Mouse (Mus musculus) G1E (cell line): ENCODE measurements around the gene Tcl1b3. TPM values are rescaled to one million over a fixed set of nuclear protein-coding genes. Genes with fewer than 3 reads are reported as not detected.
"Not testable (repeated sequence)": the region's sequence is repeated elsewhere in the genome, so short reads cannot be mapped to it uniquely, and the experiment has no call there.

Experiments used
- ATAC-seq: 2 replicates; pipeline ENCODE4 v1.8.0; 2016; ENCODE audit warnings: mild to moderate bottlenecking; ENCODE audit not compliant: insufficient number of reproducible peaks, poor library complexity, low FRiP score, severe bottlenecking; ENCODE audit errors: extremely low read depth
- DNase-seq: peaks from one replicate; pipeline ENCODE4 v3.0.0; 2012; ENCODE audit warnings: low spot score
- H3K27me3 ChIP-seq: 2 replicates; pipeline ENCODE4 v1.6.1; 2012; ENCODE audit warnings: mild to moderate bottlenecking, low read length, inconsistent platforms; ENCODE audit not compliant: insufficient read depth
- H3K36me3 ChIP-seq: replicated peaks from 2 replicates; pipeline ENCODE3; 2012; ENCODE audit warnings: mild to moderate bottlenecking, inconsistent platforms
- H3K4me1 ChIP-seq: 2 replicates; pipeline ENCODE4 v1.6.1; 2012; ENCODE audit warnings: low read depth, low read length, inconsistent platforms, mixed read lengths; ENCODE audit not compliant: insufficient read depth
- H3K4me3 ChIP-seq: 2 replicates; pipeline ENCODE4 v1.5.1; 2012; ENCODE audit warnings: low read depth, mild to moderate bottlenecking, inconsistent platforms, low read length, moderate library complexity, mixed read lengths
- H3K9me3 ChIP-seq: replicated peaks from 2 replicates; pipeline ENCODE4 v1.6.1; 2012; ENCODE audit warnings: inconsistent platforms
- CTCF ChIP-seq: IDR thresholded peaks from 2 replicates; pipeline ENCODE4 v1.5.1; 2012; ENCODE audit warnings: low read depth, low read length, inconsistent platforms, mixed read lengths
- GATA1 ChIP-seq: IDR thresholded peaks from 2 replicates; pipeline ENCODE4 v1.6.1; 2012; ENCODE audit warnings: borderline replicate concordance, low read length, inconsistent platforms, mixed read lengths
- GATA2 ChIP-seq: IDR thresholded peaks from 2 replicates; pipeline ENCODE4 v1.6.1; 2012; ENCODE audit warnings: low read depth, low read length, inconsistent platforms, borderline replicate concordance
- POLR2AphosphoS5 ChIP-seq: IDR thresholded peaks from 2 replicates; pipeline ENCODE4 v1.6.1; 2012; ENCODE audit warnings: low read depth, low read length, inconsistent platforms; ENCODE audit not compliant: insufficient replicate concordance
- TAL1 ChIP-seq: conservative IDR thresholded peaks from 2 replicates; pipeline ENCODE4 v1.6.1; 2012; ENCODE audit warnings: low read depth, low read length, inconsistent platforms, mixed read lengths
- polyA plus RNA-seq: library from polyadenylated mRNA; stranded (reverse); fragments of >175 nt; gene quantifications from 2 replicates; pipeline ENCODE4 v1.2.3, GENCODE M21; 2012
- total RNA-seq, 2 experiments: library from RNA; stranded (forward) in 1 of 2; stranded (reverse) in 1 of 2; fragments of 200-1000 nt in 1 of 2; fragments of >200 nt in 1 of 2; fragmentation: Nextera tagmentation in 1 of 2; gene quantifications; 2 replicates each; pipeline ENCODE4 v1.2.3; 2014 to 2017

The Tcl1b3 gene
- total RNA-seq (2014; fragmentation: Nextera tagmentation) (not detected in 2 replicates), total RNA-seq (2017) (0.17 TPM in 1 of 2 replicates, not detected in the other), polyA plus RNA-seq (not detected in 2 replicates)

- ATAC-seq, H3K27me3 ChIP-seq, H3K36me3 ChIP-seq, H3K4me1 ChIP-seq, H3K4me3 ChIP-seq, DNase-seq: not testable (repeated sequence)
- H3K9me3 ChIP-seq: peaks cover 49% of the 10 kb centered on the region
Measured at GRCm38 (mm10) chr12:105190743-105191142, at the start of gene Tcl1b3. Gene Tcl1b3 (plus strand): TSS chr12:105191043.

GRCm38 (mm10) chr12:105143096-105143495 is 47.7 kb upstream of the Tcl1b3 start:
- Histone ChIP-seq H3K9me3 (peaks cover 30% of the 10 kb centered on the region), H3K36me3 (no peaks in the 10 kb centered on the region), H3K27me3 (no peaks in the 10 kb centered on the region), H3K4me3 (no peak overlapping the region), H3K4me1 (no peaks in the 10 kb centered on the region)
- no peak for DNase-seq
- TF ChIP-seq CTCF (no peak), GATA2 (no peak), GATA1 (no peak), POLR2AphosphoS5 (no peak), TAL1 (no peak)
- no peak for ATAC-seq

- H3K27me3 ChIP-seq, ATAC-seq, H3K4me3 ChIP-seq, DNase-seq, H3K4me1 ChIP-seq, H3K36me3 ChIP-seq: not testable (repeated sequence)
- H3K9me3 ChIP-seq: peaks cover 31% of the 10 kb centered on the region
Measured at GRCm38 (mm10) chr12:105144928-105145327, 45.9 kb upstream of the Tcl1b3 start.

GRCm38 (mm10) chr12:105145714-105146113 is 45.1 kb upstream of the Tcl1b3 start, which contains the start of gene Tcl1b2:
Gene Tcl1b2 (plus strand): TSS chr12:105146014.
- H3K9me3 ChIP-seq: peaks cover 36% of the 10 kb centered on the region
- no peak for DNase-seq
- TF ChIP-seq CTCF (no peak), POLR2AphosphoS5 (no peak), GATA1 (no peak), GATA2 (no peak), TAL1 (no peak)
- no peaks in the 10 kb centered on the region for H3K4me1 ChIP-seq
- no peaks in the 10 kb centered on the region for H3K36me3 ChIP-seq
- H3K27me3 ChIP-seq: no peaks in the 10 kb centered on the region
- ATAC-seq: no peak
- H3K4me3 ChIP-seq: no peak within 1 kb of the TSS

GRCm38 (mm10) chr12:105155286-105155685 is 35.6 kb upstream of the Tcl1b3 start:
- not testable (repeated sequence) for H3K36me3 ChIP-seq, H3K27me3 ChIP-seq, ATAC-seq, DNase-seq, H3K4me1 ChIP-seq, H3K4me3 ChIP-seq
- H3K9me3 ChIP-seq: peaks cover 50% of the 10 kb centered on the region

- ATAC-seq (no peak), DNase-seq (no peak)
- Histone ChIP-seq H3K27me3 (no peaks in the 10 kb centered on the region), H3K4me3 (no peak overlapping the region), H3K4me1 (no peaks in the 10 kb centered on the region), H3K9me3 (peaks cover 26% of the 10 kb centered on the region), H3K36me3 (no peaks in the 10 kb centered on the region)
- TF ChIP-seq GATA1 (no peak), CTCF (no peak), TAL1 (no peak), GATA2 (no peak), POLR2AphosphoS5 (no peak)
Measured at GRCm38 (mm10) chr12:105158842-105159241, 32.0 kb upstream of the Tcl1b3 start.

GRCm38 (mm10) chr12:105159390-105159789 is 31.5 kb upstream of the Tcl1b3 start, which contains the start of gene Tcl1b1:
Gene Tcl1b1 (plus strand): TSS chr12:105159690.
- ATAC-seq (no peak), DNase-seq (no peak)
- peaks cover 26% of the 10 kb centered on the region for H3K9me3 ChIP-seq
- no peak for TF ChIP-seq POLR2AphosphoS5
- no peak for TF ChIP-seq GATA2
- TF ChIP-seq GATA1: no peak
- TF ChIP-seq TAL1: no peak
- TF ChIP-seq CTCF: no peak
- H3K4me1 ChIP-seq: no peaks in the 10 kb centered on the region
- H3K27me3 ChIP-seq: no peaks in the 10 kb centered on the region
- no peak within 1 kb of the TSS for H3K4me3 ChIP-seq
- H3K36me3 ChIP-seq: no peaks in the 10 kb centered on the region
